Mouse (Mus musculus) testis, adult 2 months (tissue): ENCODE results near the gene Oser1. TPM values are rescaled to one million over a fixed set of nuclear protein-coding genes. Genes with fewer than 3 reads are reported as not detected.
A peak's percentile ranks its signal among the peaks of the same experiment; 100 is the strongest.
"Not testable (repeated sequence)": the region's sequence is repeated elsewhere in the genome, so short reads cannot be mapped to it uniquely, and the experiment has no call there.

Source experiments
- H3K27ac ChIP-seq: fragments of 200-500 bp; 2 replicates; pipeline ENCODE4 v1.5.1; 2012; ENCODE audit warnings: low read depth, low read length; ENCODE audit not compliant: control insufficient read depth, insufficient read depth
- H3K27me3 ChIP-seq: fragments of 200-500 bp; 2 replicates; pipeline ENCODE4 v1.6.1; 2012; ENCODE audit warnings: mild to moderate bottlenecking, low read length, moderate library complexity; ENCODE audit not compliant: control insufficient read depth, insufficient read depth
- H3K36me3 ChIP-seq: fragments of 200-500 bp; 2 replicates; pipeline ENCODE4 v1.6.1; 2012; ENCODE audit warnings: mild to moderate bottlenecking, low read length; ENCODE audit not compliant: control insufficient read depth, insufficient read depth
- H3K4me1 ChIP-seq: fragments of 200-500 bp; 2 replicates; pipeline ENCODE4 v1.6.1; 2012; ENCODE audit warnings: low read length; ENCODE audit not compliant: control insufficient read depth, insufficient read depth
- H3K4me3 ChIP-seq: fragments of 200-500 bp; 2 replicates; pipeline ENCODE4 v1.5.1; 2012; ENCODE audit warnings: low read depth, mild to moderate bottlenecking, low read length, moderate library complexity, mixed read lengths; ENCODE audit not compliant: control insufficient read depth
- CTCF ChIP-seq: fragments of 200-500 bp; IDR thresholded peaks from 2 replicates; pipeline ENCODE4 v1.5.1; 2012; ENCODE audit warnings: low read depth, mild to moderate bottlenecking, inconsistent platforms, low read length, moderate library complexity; ENCODE audit not compliant: control insufficient read depth, insufficient read depth, insufficient replicate concordance
- POLR2A ChIP-seq: fragments of 200-500 bp; IDR thresholded peaks from 2 replicates; pipeline ENCODE4 v1.6.1; 2012; ENCODE audit warnings: low read depth, mild to moderate bottlenecking, inconsistent platforms, low read length, moderate library complexity; ENCODE audit not compliant: control insufficient read depth
- polyA plus RNA-seq: library from polyadenylated mRNA; depleted of rRNA; stranded (reverse); fragments of >200 nt; gene quantifications from 2 replicates; pipeline ENCODE4 v1.2.3, GENCODE M21; 2012

Gene Oser1
- polyA plus RNA-seq, 1 experiment = 304 TPM

GRCm38 (mm10) chr2:163412846-163413590 lies 11.5 kb downstream of the Oser1 start:
- Histone ChIP-seq H3K36me3 (no peaks in the 10 kb centered on the region), H3K27ac (no peak overlapping the region)

DNA sequence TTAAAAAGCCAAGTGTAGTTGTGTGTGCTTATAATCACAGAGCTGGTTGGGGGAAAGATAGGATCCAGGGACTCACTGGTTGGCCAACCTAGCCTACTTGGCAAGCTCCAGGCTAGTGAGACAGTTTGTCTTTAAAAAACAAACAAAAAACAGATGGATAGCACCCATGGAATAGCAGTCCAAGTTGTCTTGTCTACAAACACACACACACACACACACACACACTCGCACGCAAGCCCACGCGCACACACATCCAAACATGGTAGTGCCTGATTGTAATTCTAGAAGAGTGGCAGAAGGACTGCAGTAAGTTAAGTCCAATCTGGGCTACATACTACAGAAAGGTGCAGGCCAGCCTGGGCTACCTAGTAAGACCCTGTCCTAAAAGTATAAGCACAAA lies 12.1 kb downstream of the Oser1 start:
- no peaks in the 10 kb centered on the region for H3K36me3 ChIP-seq
- H3K27me3 ChIP-seq = no peaks in the 10 kb centered on the region
- H3K4me1 ChIP-seq = peaks cover 2% of the 10 kb centered on the region; the same call in 1 of the 2 replicates
- H3K27ac ChIP-seq = no peak overlapping the region
- no peak overlapping the region for H3K4me3 ChIP-seq
- no peak for TF ChIP-seq POLR2A
- TF ChIP-seq CTCF = no peak

More at GRCm38 (mm10) chr2:163412846-163413590, 11.5 kb downstream of the Oser1 start:
- TF ChIP-seq POLR2A (no peak), CTCF (no peak)
- Histone ChIP-seq H3K4me3 (no peak overlapping the region), H3K4me1 (peaks cover 2% of the 10 kb centered on the region; the same call in 1 of the 2 replicates), H3K27me3 (no peaks in the 10 kb centered on the region)

- no peaks in the 10 kb centered on the region for H3K4me1 ChIP-seq
- H3K36me3 ChIP-seq = no peaks in the 10 kb centered on the region
- no peak overlapping the region for H3K4me3 ChIP-seq
- no peak for TF ChIP-seq POLR2A
- TF ChIP-seq CTCF = no peak
- H3K27me3 ChIP-seq = no peaks in the 10 kb centered on the region
- no peak overlapping the region for H3K27ac ChIP-seq
Measured at GRCm38 (mm10) chr2:163411840-163412239, 12.7 kb downstream of the Oser1 start.

DNA sequence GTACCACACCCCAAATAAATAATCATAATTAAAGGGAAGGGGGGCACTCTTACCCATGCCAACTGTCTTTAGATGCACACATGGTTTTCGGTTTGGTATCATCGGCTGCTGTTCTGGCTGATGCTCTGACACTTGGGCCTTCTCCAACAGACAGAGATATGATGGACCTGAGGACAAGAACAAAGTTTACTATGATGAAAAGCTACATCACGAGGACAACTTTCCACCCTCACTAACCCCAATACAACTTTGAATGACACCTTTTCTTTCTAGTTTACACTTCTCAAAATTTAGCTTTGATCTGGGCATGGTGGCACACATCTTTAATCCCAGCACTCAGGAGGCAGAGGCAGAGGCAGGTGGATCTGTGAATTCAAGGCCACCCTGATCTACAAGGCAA lies 13.2 kb downstream of the Oser1 start:
- H3K36me3 ChIP-seq, H3K27ac ChIP-seq, H3K4me1 ChIP-seq, H3K27me3 ChIP-seq, H3K4me3 ChIP-seq: not testable (repeated sequence)

DNA sequence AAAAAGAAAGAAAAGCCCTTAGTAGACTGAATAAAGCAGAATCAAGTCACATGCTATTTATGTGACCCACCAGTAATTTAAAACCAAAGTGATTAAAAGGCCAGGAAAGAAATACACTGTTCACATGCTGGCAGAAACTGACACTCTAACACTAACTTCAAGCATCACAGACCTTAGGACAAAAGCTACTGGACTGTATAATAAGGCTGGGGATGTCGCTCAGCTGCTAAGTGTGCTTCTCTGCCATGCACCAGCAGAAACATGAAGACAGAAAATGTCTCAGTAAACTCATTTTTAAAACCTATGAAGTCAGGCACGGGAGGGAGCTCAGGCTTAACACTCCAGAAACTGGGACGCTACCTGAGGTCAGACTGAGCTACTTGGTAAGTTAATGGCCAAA lies 14.3 kb downstream of the Oser1 start:
- Histone ChIP-seq H3K4me1 (no peaks in the 10 kb centered on the region), H3K27me3 (no peaks in the 10 kb centered on the region), H3K4me3 (no peak overlapping the region), H3K36me3 (no peaks in the 10 kb centered on the region), H3K27ac (no peak overlapping the region)
- TF ChIP-seq POLR2A (no peak), CTCF (no peak)

GRCm38 (mm10) chr2:163404037-163404815 lies 20.3 kb downstream of the Oser1 start:
- Histone ChIP-seq H3K27ac (no peak overlapping the region), H3K36me3 (no peaks in the 10 kb centered on the region), H3K27me3 (no peaks in the 10 kb centered on the region), H3K4me1 (peaks cover 3% of the 10 kb centered on the region; the same call in 1 of the 2 replicates), H3K4me3 (no peak overlapping the region)
- no peak for TF ChIP-seq CTCF
- no peak for TF ChIP-seq POLR2A

GRCm38 (mm10) chr2:163401221-163401620 lies 23.3 kb downstream of the Oser1 start:
- no peak for TF ChIP-seq POLR2A
- peak; percentile 35; the same call in 1 of the 2 replicates for TF ChIP-seq CTCF
- no peaks in the 10 kb centered on the region for H3K36me3 ChIP-seq
- H3K4me1 ChIP-seq = peaks cover 16% of the 10 kb centered on the region
- H3K27me3 ChIP-seq = no peaks in the 10 kb centered on the region
- no peak overlapping the region for H3K4me3 ChIP-seq
- H3K27ac ChIP-seq = no peak overlapping the region
